Mouse (Mus musculus) T-cell, adult 2 months (primary cell): ENCODE data around the gene Wdr86.

Source experiments
- DNase-seq: peaks from one replicate; pipeline ENCODE4 v3.0.0; 2022; ENCODE audit warnings: low spot score

Wdr86 gene

GRCm38 (mm10) chr5:24684578-24685365 is 45.8 kb downstream of the Wdr86 start:
- DNase-seq, result peak; percentile 22

GRCm38 (mm10) chr5:24681436-24681835 is 49.1 kb downstream of the Wdr86 start:
- no peak for DNase-seq

GRCm38 (mm10) chr5:24674238-24674637 is 56.3 kb downstream of the Wdr86 start:
- DNase-seq, result peak; percentile 77
